Comparison of ENCODE assay signal across 15 mouse cellular contexts in the genomic region with DNA sequence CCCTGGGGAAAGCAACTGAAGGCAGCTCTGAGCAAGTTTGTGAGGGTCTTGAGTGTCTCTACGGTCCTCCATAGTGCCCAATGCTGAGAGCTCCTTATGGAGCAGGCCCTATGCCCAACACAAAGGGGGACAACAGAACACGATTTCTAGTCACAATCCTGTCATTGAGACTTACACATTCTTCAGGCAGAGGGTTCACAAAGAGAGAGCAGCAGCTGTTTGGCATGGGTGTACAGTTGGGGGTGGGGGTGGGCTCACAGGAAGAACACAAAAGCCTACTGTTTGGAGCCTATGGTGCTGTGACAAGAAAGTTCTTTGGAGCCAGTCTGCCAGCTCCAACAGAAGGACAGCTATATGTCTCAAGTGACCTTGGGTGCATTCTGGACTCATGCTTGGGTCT. TPM values are rescaled to one million over a fixed set of nuclear protein-coding genes. Genes with fewer than 3 reads are reported as not detected.
A peak's percentile ranks its signal among the peaks of the same experiment; 100 is the strongest.
DNase-seq lines count a peak whose midpoint lies in the region; ATAC-seq lines count a peak whose summit lies in the region.
"Had no signal": no experiment of that assay in that cellular context is flagged by ENCODE, and none has a peak within 500 bp of the region (broad histone marks: within the 10 kb centered on the region; RNA-seq: fewer than 3 reads in every experiment).

No protein-coding gene starts in this region.

- peaks cover 100% of the 10 kb centered on the region for H3K36me3 ChIP-seq in forebrain, embryonic 14.5 days (ENCODE audit: control insufficient read depth, insufficient read depth, low read length)
- peaks cover 98% of the 10 kb centered on the region for H3K36me3 ChIP-seq in limb, embryonic 13.5 days
- H3K36me3 ChIP-seq in neural tube, embryonic 14.5 days (ENCODE audit: control insufficient read depth, insufficient read depth, low read length): peaks cover 87% of the 10 kb centered on the region

- intact Hi-C loops in left cerebral cortex, postnatal 14 days (cut with DNase I): no loop called here

- no peaks in the 10 kb centered on the region for H3K9me3 ChIP-seq in forebrain, embryonic 14.5 days (replicated peaks; ENCODE audit: control insufficient read depth, low read length)
- no peaks in the 10 kb centered on the region for H3K9me3 ChIP-seq in limb, embryonic 13.5 days
- no peaks in the 10 kb centered on the region for H3K9me3 ChIP-seq in neural tube, embryonic 14.5 days (ENCODE audit: control insufficient read depth, low read length)
- H3K9me3 ChIP-seq: heart, embryonic 13.5 days; stomach, embryonic 15.5 days had no signal

- H3K4me3 ChIP-seq in forebrain, embryonic 14.5 days (ENCODE audit: low read depth, low read length): no peak overlapping the region
- no peak overlapping the region for H3K4me3 ChIP-seq in limb, embryonic 13.5 days
- H3K4me3 ChIP-seq in neural tube, embryonic 14.5 days (ENCODE audit: low read depth, low read length): no peak overlapping the region
- H3K4me3 ChIP-seq: heart, embryonic 13.5 days; stomach, embryonic 15.5 days had no signal

- H3K4me1 ChIP-seq in forebrain, embryonic 14.5 days (ENCODE audit: control insufficient read depth, insufficient read depth, low read length): no peaks in the 10 kb centered on the region
- H3K4me1 ChIP-seq in limb, embryonic 13.5 days: no peaks in the 10 kb centered on the region
- H3K4me1 ChIP-seq in neural tube, embryonic 14.5 days (ENCODE audit: control insufficient read depth, insufficient read depth, low read length): no peaks in the 10 kb centered on the region; the same call in 1 of the 2 replicates
- H3K4me1 ChIP-seq: heart, embryonic 13.5 days; stomach, embryonic 15.5 days had no signal

- peak overlapping the region; percentile 21; the same call in 1 of the 2 replicates for H3K27ac ChIP-seq in forebrain, embryonic 14.5 days (ENCODE audit: low read depth, low read length)
- peak overlapping the region; percentile 58; the same call in 1 of the 2 replicates for H3K27ac ChIP-seq in limb, embryonic 13.5 days
- H3K27ac ChIP-seq in neural tube, embryonic 14.5 days (ENCODE audit: low read depth, low read length): no peak overlapping the region
- H3K27ac ChIP-seq: heart, embryonic 13.5 days; stomach, embryonic 15.5 days had no signal

- no peaks in the 10 kb centered on the region for H3K27me3 ChIP-seq in forebrain, embryonic 14.5 days (replicated peaks; ENCODE audit: control insufficient read depth, insufficient read depth, low read length)
- H3K27me3 ChIP-seq in limb, embryonic 13.5 days: no peaks in the 10 kb centered on the region
- H3K27me3 ChIP-seq in neural tube, embryonic 14.5 days (ENCODE audit: control insufficient read depth, insufficient read depth, low read length): no peaks in the 10 kb centered on the region
- H3K27me3 ChIP-seq: heart, embryonic 13.5 days; Patski; stomach, embryonic 15.5 days had no signal

- peak; percentile 56 for DNase-seq in retina, postnatal 1 day
- no peak for DNase-seq in retina, embryonic 14.5 days (ENCODE audit: low spot score)
- peak; percentile 35 for DNase-seq in forebrain, embryonic 14.5 days (ENCODE audit: low spot score)
- no peak for DNase-seq in kidney, postnatal 36 days
- no peak for DNase-seq in testis, postnatal 14 days (ENCODE audit: low spot score)
- DNase-seq in left cerebral cortex, postnatal 14 days (ENCODE audit: low spot score in 2 of 2): no peak
- DNase-seq: gastrocnemius, postnatal 25 days; liver had no signal

- no peak overlapping the region for H3K4me2 ChIP-seq in forebrain, embryonic 14.5 days (ENCODE audit: low read length)
- H3K4me2 ChIP-seq in limb, embryonic 13.5 days (replicated peaks): no peak overlapping the region
- no peak overlapping the region for H3K4me2 ChIP-seq in neural tube, embryonic 14.5 days (ENCODE audit: low read depth, low read length)
- H3K4me2 ChIP-seq: heart, embryonic 13.5 days; stomach, embryonic 15.5 days had no signal

- no peak overlapping the region for H3K9ac ChIP-seq in forebrain, embryonic 14.5 days (ENCODE audit: low read length)
- no peak overlapping the region for H3K9ac ChIP-seq in limb, embryonic 13.5 days
- H3K9ac ChIP-seq in neural tube, embryonic 14.5 days (replicated peaks; ENCODE audit: low read depth, low read length): no peak overlapping the region
- H3K9ac ChIP-seq: heart, embryonic 13.5 days; stomach, embryonic 15.5 days had no signal

- WGBS in forebrain, embryonic 14.5 days: 33% methylated on average over 2 of the region's 2 CpGs
- WGBS in limb, embryonic 13.5 days: 71% methylated on average over 2 of the region's 2 CpGs
- WGBS in neural tube, embryonic 14.5 days: 44% methylated on average over 2 of the region's 2 CpGs

- peak; percentile 66 for ATAC-seq in forebrain, embryonic 14.5 days
- 0 out of 2 replicates have a peak, but pooled peaks have one; percentile 17 for ATAC-seq in limb, embryonic 13.5 days (ENCODE audit: low FRiP score, low read depth)
- peak; percentile 77 for ATAC-seq in neural tube, embryonic 14.5 days (ENCODE audit: low read depth)
- ATAC-seq: Patski had no signal

RNA-seq across cellular contexts. Expression of gene Nppa, which starts 17.9 kb away (rescaled TPM):
- polyA plus RNA-seq in forebrain, embryonic 14.5 days (2014; fragmentation: Nextera tagmentation; extraction: Ambion mirVana): 0.80 and 1.1 TPM in 2 replicates
- polyA plus RNA-seq in limb, embryonic 13.5 days (2015; fragmentation: Nextera tagmentation; extraction: Ambion mirVana): not detected in 2 replicates
- 2.4 and 2.6 TPM in 2 replicates for polyA plus RNA-seq in neural tube, embryonic 14.5 days (2014; fragmentation: Nextera tagmentation; extraction: Ambion mirVana)
- 1 to 10 TPM in 1 of 2 experiments, under 1 TPM in 1; 0.53 to 1.3 TPM for total RNA-seq in left cerebral cortex, postnatal 14 days (2021)
- total RNA-seq: adrenal gland, postnatal 14 days; gastrocnemius, postnatal 25 days had no signal

RNA-seq across cellular contexts. Expression of gene Clcn6, which starts 20.2 kb away (rescaled TPM):
- 19.1 and 24.8 TPM in 2 replicates for polyA plus RNA-seq in forebrain, embryonic 14.5 days (2014; fragmentation: Nextera tagmentation; extraction: Ambion mirVana)
- 7.5 and 8.2 TPM in 2 replicates for polyA plus RNA-seq in limb, embryonic 13.5 days (2015; fragmentation: Nextera tagmentation; extraction: Ambion mirVana)
- polyA plus RNA-seq in neural tube, embryonic 14.5 days (2014; fragmentation: Nextera tagmentation; extraction: Ambion mirVana): 25.8 and 30.6 TPM in 2 replicates
- 10 to 100 TPM; 60.1 to 61.1 TPM for total RNA-seq in left cerebral cortex, postnatal 14 days (2021)

RNA-seq across cellular contexts. Expression of gene Mthfr, which starts 20.5 kb away (rescaled TPM):
- polyA plus RNA-seq in forebrain, embryonic 14.5 days (2014; fragmentation: Nextera tagmentation; extraction: Ambion mirVana): 12.4 TPM in 2 replicates
- 24.3 and 24.9 TPM in 2 replicates for polyA plus RNA-seq in limb, embryonic 13.5 days (2015; fragmentation: Nextera tagmentation; extraction: Ambion mirVana)
- polyA plus RNA-seq in neural tube, embryonic 14.5 days (2014; fragmentation: Nextera tagmentation; extraction: Ambion mirVana): 16.5 and 20.3 TPM in 2 replicates
- total RNA-seq in left cerebral cortex, postnatal 14 days (2021): 10 to 100 TPM; 24.9 to 28.3 TPM

RNA-seq across cellular contexts. Expression of gene Nppb, which starts 32.8 kb away (rescaled TPM):
- polyA plus RNA-seq in forebrain, embryonic 14.5 days (2014; fragmentation: Nextera tagmentation; extraction: Ambion mirVana): not detected in 2 replicates
- polyA plus RNA-seq in limb, embryonic 13.5 days (2015; fragmentation: Nextera tagmentation; extraction: Ambion mirVana): not detected in 2 replicates
- 0.36 and 0.55 TPM in 2 replicates for polyA plus RNA-seq in neural tube, embryonic 14.5 days (2014; fragmentation: Nextera tagmentation; extraction: Ambion mirVana)
- not detected for total RNA-seq in left cerebral cortex, postnatal 14 days (2021)
- total RNA-seq: adrenal gland, postnatal 14 days; gastrocnemius, postnatal 25 days; layer of hippocampus, postnatal 14 days had no signal
- polyA plus RNA-seq: stomach, embryonic 15.5 days had no signal

Comparison
In these comparisons a context has a peak if more than half of its experiments do, and no peak if none do; other contexts are left out.
1. DNase-seq: peak in retina, postnatal 1 day (single experiment) and forebrain, embryonic 14.5 days (single experiment); none in retina, embryonic 14.5 days (single experiment), kidney, postnatal 36 days (0 of 2), testis, postnatal 14 days (single experiment) and left cerebral cortex, postnatal 14 days (0 of 2).
2. ATAC-seq: peak in every context shown above with its lines; median percentile 77 in neural tube, embryonic 14.5 days; 66 in forebrain, embryonic 14.5 days; 17 in limb, embryonic 13.5 days.